In genomic region chr10:81288601-81289000, GRCm38 (mm10) we compare ENCODE assay signal across 9 mouse cellular contexts. TPM values are rescaled to one million over a fixed set of nuclear protein-coding genes. Genes with fewer than 3 reads are reported as not detected.
A peak's percentile ranks its signal among the peaks of the same experiment; 100 is the strongest.
DNase-seq lines count a peak whose midpoint lies in the region; ATAC-seq lines count a peak whose summit lies in the region.
"Had no signal": no experiment of that assay in that cellular context is flagged by ENCODE, and none has a peak within 500 bp of the region (broad histone marks: within the 10 kb centered on the region; RNA-seq: fewer than 3 reads in every experiment).

No protein-coding gene starts in this region.

- WGBS in forebrain, embryonic 12.5 days = 38% methylated on average over 6 of the region's 6 CpGs

- no peaks in the 10 kb centered on the region for H3K36me3 ChIP-seq in forebrain, embryonic 12.5 days (replicated peaks)
- H3K36me3 ChIP-seq: neural tube, embryonic 12.5 days had no signal

- intact Hi-C loops in heart, postnatal 36 days (cut with DNase I) = loop anchor here (1.0 to 2.0 kb wide), 3 partner anchors 52 to 162 kb away; no protein-coding TSS in a partner anchor
- intact Hi-C loops in heart, postnatal 25 days (cut with DNase I) = no loop called here
- intact Hi-C loops in left cerebral cortex, postnatal 36 days (cut with DNase I) = loop anchor here (2.0 to 5.0 kb wide), 3 partner anchors 16 to 62 kb away; partner anchors contain the start of genes Gipc3 and Hmg20b

- no peak overlapping the region for H3K9ac ChIP-seq in forebrain, embryonic 12.5 days
- H3K9ac ChIP-seq: neural tube, embryonic 12.5 days had no signal

- H3K27me3 ChIP-seq in forebrain, embryonic 12.5 days = peaks cover 52% of the 10 kb centered on the region

- H3K9me3 ChIP-seq in forebrain, embryonic 12.5 days = no peaks in the 10 kb centered on the region
- H3K9me3 ChIP-seq: neural tube, embryonic 12.5 days had no signal

- H3K4me2 ChIP-seq in forebrain, embryonic 12.5 days = no peak overlapping the region
- H3K4me2 ChIP-seq: neural tube, embryonic 12.5 days had no signal

- peaks cover 40% of the 10 kb centered on the region for H3K4me1 ChIP-seq in forebrain, embryonic 12.5 days

- no peak for ATAC-seq in forebrain, embryonic 12.5 days (ENCODE audit: low FRiP score)

- H3K27ac ChIP-seq in forebrain, embryonic 12.5 days = no peak overlapping the region
- H3K27ac ChIP-seq: neural tube, embryonic 12.5 days had no signal

- no peak overlapping the region for H3K4me3 ChIP-seq in forebrain, embryonic 12.5 days (replicated peaks)
- H3K4me3 ChIP-seq: neural tube, embryonic 12.5 days had no signal

- peak; percentile 40 to 66 for DNase-seq in heart, postnatal 36 days
- DNase-seq in heart, postnatal 25 days (ENCODE audit: low spot score) = no peak
- DNase-seq in spleen, postnatal 10 days (ENCODE audit: low spot score in 2 of 2) = peak; percentile 62 to 81
- no peak for DNase-seq in spleen, adult 12 weeks (ENCODE audit: low spot score)
- peak; percentile 50 for DNase-seq in embryo, embryonic 11 days
- peak; percentile 56 for DNase-seq in retina, postnatal 1 day
- DNase-seq in left cerebral cortex, postnatal 36 days (ENCODE audit: low spot score in 2 of 2) = no peak

RNA-seq across cellular contexts. Expression of gene Tjp3, which starts 2.8 kb away (rescaled TPM):
- under 1 TPM in 1 of 2 experiments, not detected in 1; 0.19 TPM for total RNA-seq in heart, postnatal 36 days (2021)
- not detected for total RNA-seq in heart, postnatal 25 days (2021)
- 9.7 and 11.4 TPM in 2 replicates for polyA plus RNA-seq in forebrain, embryonic 12.5 days (2016; fragmentation: Nextera tagmentation; extraction: Ambion mirVana)
- total RNA-seq in left cerebral cortex, postnatal 36 days (2021) = under 1 TPM in 1 of 2 experiments, not detected in 1; 0.50 TPM

RNA-seq across cellular contexts. Expression of gene Pip5k1c, which starts 4.2 kb away (rescaled TPM):
- total RNA-seq in heart, postnatal 36 days (2021) = 10 to 100 TPM; 31.5 to 33.3 TPM
- 10 to 100 TPM; 30.0 to 33.7 TPM for total RNA-seq in heart, postnatal 25 days (2021)
- polyA plus RNA-seq in forebrain, embryonic 12.5 days (2016; fragmentation: Nextera tagmentation; extraction: Ambion mirVana) = 84.1 and 98.7 TPM in 2 replicates
- 100 to 1,000 TPM; 419 to 450 TPM for total RNA-seq in left cerebral cortex, postnatal 36 days (2021)

RNA-seq across cellular contexts. Expression of gene Apba3, which starts 21.8 kb away (rescaled TPM):
- 100 to 1,000 TPM; 102 to 108 TPM for total RNA-seq in heart, postnatal 36 days (2021)
- total RNA-seq in heart, postnatal 25 days (2021) = 100 to 1,000 TPM in 1 of 2 experiments, 10 to 100 TPM in 1; 98.4 to 123 TPM
- 31.1 and 33.3 TPM in 2 replicates for polyA plus RNA-seq in forebrain, embryonic 12.5 days (2016; fragmentation: Nextera tagmentation; extraction: Ambion mirVana)
- 10 to 100 TPM; 30.1 to 39.3 TPM for total RNA-seq in left cerebral cortex, postnatal 36 days (2021)

RNA-seq across cellular contexts. Expression of gene Mrpl54, which starts 21.9 kb away (rescaled TPM):
- 10 to 100 TPM; 95.2 to 97.4 TPM for total RNA-seq in heart, postnatal 36 days (2021)
- 10 to 100 TPM; 93.8 to 96.6 TPM for total RNA-seq in heart, postnatal 25 days (2021)
- polyA plus RNA-seq in forebrain, embryonic 12.5 days (2016; fragmentation: Nextera tagmentation; extraction: Ambion mirVana) = 136 and 138 TPM in 2 replicates
- 10 to 100 TPM; 43.0 to 48.2 TPM for total RNA-seq in left cerebral cortex, postnatal 36 days (2021)

RNA-seq across cellular contexts. Expression of gene Cactin, which starts 32.3 kb away (rescaled TPM):
- 10 to 100 TPM; 13.2 to 17.4 TPM for total RNA-seq in heart, postnatal 36 days (2021)
- total RNA-seq in heart, postnatal 25 days (2021) = 10 to 100 TPM; 13.5 to 16.6 TPM
- 60.8 and 61.8 TPM in 2 replicates for polyA plus RNA-seq in forebrain, embryonic 12.5 days (2016; fragmentation: Nextera tagmentation; extraction: Ambion mirVana)
- 10 to 100 TPM; 29.7 to 31.7 TPM for total RNA-seq in left cerebral cortex, postnatal 36 days (2021)

Comparison
In these comparisons a context has a peak if more than half of its experiments do, and no peak if none do; other contexts are left out.
1. DNase-seq: peak in heart, postnatal 36 days (2 of 2), spleen, postnatal 10 days (2 of 2), embryo, embryonic 11 days (single experiment) and retina, postnatal 1 day (single experiment); none in heart, postnatal 25 days (single experiment), spleen, adult 12 weeks (single experiment) and left cerebral cortex, postnatal 36 days (0 of 2).
2. RNA of gene Pip5k1c, which starts 4.2 kb away (total RNA-seq): 419 to 450 TPM in left cerebral cortex, postnatal 36 days; 30.0 to 33.7 TPM in heart, postnatal 25 days and 31.5 to 33.3 TPM in heart, postnatal 36 days; every median in the first group is over 10 times any median in the second.